Mouse (Mus musculus) ovary, postnatal 14 days (tissue): ENCODE results near the gene Traf3.

Experiments used
- DNase-seq: peaks from one replicate; pipeline ENCODE4 v3.0.0; 2022; ENCODE audit warnings: low spot score

Gene Traf3

DNA sequence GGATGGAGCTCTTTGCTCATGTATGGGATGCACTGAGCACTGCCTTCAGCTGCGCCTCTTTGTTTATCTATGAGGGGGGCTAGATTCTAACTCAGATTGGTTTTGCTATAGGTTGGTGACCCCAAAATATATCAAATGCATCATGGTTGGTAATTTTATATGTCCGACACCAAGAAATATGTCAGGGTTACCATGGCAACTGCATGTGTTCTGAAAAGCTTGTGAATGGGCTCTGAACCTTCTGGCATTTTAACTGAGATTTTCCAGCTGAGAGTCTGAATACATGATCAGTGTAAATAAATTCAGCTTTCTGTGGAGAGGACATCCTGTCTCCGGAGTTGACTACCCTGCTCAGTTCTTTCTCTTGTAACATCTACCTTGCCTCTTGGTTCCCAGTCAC, 37.8 kb downstream of the Traf3 start:
- no peak for DNase-seq

- DNase-seq, result no peak
Observed at GRCm38 (mm10) chr12:111207641-111208040, 41.5 kb downstream of the Traf3 start.

DNA sequence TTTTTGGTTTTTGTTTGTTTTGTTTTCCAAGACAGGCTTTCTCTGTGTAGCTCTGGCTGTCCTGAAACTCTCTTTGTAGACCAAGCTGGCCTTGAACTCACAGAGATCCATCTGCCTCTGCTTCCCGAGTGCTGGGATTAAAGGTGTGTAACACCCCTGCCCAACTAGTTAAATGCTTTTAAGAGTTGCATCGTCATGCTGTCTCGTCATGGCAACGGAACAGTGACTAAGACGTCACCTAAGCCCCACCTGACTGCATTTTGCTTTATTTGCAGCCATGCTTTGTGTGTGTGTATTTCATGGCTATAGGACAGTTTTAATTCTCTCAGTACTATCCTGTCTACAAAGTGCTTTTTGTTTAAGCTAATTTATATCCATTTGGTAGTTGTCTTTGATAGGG, 45.6 kb downstream of the Traf3 start:
- no peak for DNase-seq

DNA sequence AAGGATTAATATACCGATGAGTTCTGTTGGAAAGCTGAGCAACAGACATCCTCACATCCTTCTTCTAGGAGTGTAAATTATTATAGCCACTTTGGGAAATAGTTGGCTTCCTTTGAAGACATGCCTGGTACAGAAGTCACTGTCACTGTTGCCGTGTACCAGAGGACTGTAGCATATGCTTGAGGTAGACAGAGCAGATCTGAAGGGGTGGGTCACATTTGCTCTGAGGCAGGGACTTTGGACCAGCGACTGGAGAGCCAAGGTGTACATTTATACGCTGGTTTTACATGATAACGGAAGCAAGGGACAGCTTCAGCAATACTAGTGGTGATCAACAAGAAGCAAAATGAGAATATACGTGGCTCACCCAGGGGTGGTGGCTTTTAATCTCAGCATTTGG, 52.7 kb downstream of the Traf3 start:
- DNase-seq, result no peak

GRCm38 (mm10) chr12:111225197-111225780, 59.1 kb downstream of the Traf3 start:
- no peak for DNase-seq

GRCm38 (mm10) chr12:111227410-111227809, 61.2 kb downstream of the Traf3 start:
- DNase-seq, result no peak

DNA sequence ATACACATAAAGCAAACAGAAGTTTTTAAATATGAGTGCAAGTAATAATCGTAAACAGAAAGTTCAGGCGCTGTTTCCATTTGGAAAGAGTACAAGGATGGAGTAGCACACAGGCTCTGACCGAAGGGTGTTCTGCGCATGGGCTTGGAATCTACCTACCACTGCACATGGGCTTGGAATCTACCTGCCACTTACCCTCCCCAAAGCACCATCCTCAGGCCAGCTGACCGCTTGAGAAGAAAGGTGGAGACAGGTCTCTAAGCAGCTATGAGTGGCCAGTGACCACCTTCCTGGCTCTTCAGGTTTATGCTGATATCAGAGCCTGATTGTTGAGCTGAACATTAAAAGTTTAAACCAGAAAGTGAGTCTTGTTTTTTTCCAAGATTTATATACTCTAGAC, 62.3 kb downstream of the Traf3 start:
- DNase-seq, result no peak

- no peak for DNase-seq
Observed at GRCm38 (mm10) chr12:111230793-111231192, 64.6 kb downstream of the Traf3 start.

DNA sequence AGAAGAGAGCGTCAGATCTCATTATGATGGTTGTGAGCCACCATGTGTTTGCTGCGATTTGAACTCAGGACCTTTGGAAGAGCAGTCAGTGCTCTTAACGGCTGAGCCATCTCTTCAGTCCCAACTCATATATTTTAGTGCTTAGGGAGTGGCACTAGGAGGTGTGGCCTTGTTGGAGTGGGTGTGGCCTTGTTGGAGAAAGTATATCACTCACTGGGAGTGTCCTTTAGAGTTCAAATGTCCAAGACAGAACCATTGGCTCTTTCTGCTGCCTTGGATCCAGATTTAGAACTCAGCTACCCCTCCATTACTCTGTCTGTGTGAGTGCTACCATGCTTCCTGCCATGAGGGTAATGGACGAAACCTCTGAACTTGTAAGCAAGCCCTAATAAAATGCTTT, 67.6 kb downstream of the Traf3 start:
- no peak for DNase-seq

DNA sequence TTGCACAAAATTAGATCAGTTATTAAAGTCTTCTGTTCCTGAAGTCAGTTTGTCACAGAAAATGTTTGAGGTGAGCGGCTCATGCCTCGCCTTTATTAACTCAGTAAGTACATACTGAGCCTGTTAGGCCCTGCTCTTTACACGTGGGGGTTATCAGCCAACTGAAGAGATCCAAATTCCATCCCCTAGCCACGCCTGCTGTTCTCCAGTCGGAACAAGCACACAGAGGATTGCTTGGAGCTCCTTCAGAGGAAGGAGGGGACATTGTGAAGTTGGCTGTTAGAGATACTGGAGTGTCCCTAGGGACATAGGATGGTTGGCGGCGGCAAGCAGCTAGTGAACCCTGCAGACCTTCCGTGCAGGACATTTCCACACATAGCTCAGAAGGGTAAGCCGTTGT, 68.2 kb downstream of the Traf3 start:
- DNase-seq, result no peak

DNA sequence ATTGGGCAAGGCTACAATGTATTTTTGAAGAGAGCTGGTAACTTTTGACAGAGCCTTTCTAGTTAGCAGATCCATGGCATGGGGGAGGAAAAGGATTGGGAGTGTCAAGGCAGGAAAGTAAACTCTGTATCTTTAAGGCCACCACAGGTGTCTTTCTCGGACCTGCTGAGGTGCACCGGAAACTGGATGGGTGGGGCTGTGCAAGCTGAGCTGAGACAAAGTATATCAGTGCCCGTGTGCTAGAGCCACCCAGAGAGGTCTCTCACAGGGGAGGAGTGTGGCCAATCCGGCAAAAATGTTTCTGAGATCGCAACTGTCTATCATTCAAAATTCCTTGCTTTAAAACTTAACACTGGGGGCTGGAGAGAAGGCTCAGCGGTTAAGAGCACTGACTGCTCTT, 69.5 kb downstream of the Traf3 start:
- DNase-seq, result no peak

DNA sequence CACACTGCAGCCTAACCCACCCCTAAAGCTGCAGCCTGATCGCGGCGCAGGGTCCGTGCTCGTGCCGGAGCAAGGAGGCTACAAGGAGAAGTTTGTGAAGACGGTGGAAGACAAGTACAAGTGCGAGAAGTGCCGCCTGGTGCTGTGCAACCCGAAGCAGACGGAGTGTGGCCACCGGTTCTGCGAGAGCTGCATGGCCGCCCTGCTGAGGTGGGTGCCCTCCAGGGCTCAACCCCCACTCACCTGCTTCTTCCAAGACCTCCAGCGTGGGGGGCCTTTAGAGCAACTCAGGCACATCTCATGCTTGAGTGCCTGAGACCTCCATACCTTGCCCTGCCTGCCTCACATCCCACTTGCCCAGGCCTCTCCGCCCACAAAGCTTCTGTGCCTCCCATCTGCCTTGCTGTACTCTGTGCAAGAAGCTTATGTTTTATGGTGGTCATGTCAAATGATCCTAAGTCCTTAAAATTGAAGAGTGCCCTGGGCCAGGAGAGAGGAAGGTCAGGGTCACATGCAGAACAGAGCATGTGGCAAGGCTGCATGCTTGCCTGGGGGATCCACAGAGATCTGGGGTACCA, 71.5 kb downstream of the Traf3 start:
- no peak for DNase-seq

DNA sequence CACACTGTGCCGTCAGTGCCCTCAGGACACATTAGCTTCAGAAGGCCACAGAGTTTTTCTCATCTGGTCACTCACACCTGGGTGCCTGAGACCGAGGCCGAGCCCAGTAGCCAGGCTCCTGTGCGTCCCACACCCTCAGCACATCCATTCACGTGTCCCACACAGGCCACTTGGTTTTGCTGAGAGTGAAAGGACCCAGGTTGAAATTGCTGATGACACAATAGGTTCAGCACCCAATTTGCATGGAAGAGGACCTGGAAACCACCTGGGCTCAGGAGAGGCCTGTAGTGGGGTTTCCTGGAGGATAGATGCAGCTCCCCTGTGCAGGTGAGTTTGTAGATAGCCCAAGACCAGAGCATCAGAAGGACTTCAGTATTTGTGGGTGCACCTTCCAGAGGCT, 72.2 kb downstream of the Traf3 start:
- no peak for DNase-seq

DNA sequence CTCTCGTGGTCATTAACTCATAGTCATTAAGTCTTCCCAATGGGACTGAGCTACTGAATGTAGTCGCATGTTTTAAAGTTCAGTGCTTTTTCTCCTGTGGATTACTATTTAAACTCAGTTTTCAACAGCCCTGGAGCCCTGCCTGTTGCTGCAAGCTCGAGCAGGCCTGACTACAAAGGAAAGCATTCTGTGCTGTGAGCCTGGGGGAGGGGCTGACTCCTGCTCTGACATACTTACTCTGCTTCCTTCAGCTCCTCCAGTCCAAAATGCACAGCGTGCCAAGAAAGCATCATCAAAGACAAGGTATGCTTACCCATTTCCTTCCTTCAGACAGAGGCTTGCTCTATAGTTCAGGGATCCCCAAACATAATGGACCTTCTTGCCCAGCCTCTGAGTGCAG, 72.6 kb downstream of the Traf3 start:
- peak; percentile 13 for DNase-seq

- no peak for DNase-seq
Observed at GRCm38 (mm10) chr12:111239930-111240329, 73.8 kb downstream of the Traf3 start.

DNA sequence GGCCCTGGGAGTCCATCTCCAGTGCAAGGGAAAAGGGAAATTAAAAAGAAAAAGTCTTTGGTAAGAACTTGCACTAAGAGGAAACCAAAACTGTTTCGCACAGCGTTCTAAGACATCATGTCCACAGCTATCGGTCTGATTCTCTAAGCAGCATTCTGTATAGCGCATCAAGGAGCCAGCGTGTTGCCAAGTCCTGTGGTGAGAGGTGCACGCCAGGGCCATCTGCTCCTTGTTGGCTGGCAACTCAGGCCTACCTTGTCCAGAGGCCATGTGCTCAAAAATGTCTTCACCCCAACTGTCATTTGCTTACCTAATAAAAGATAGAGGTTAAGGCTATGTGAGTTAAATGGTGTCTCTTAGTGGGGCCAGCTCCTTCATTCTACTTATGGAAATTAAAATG, 75.7 kb downstream of the Traf3 start:
- no peak for DNase-seq

DNA sequence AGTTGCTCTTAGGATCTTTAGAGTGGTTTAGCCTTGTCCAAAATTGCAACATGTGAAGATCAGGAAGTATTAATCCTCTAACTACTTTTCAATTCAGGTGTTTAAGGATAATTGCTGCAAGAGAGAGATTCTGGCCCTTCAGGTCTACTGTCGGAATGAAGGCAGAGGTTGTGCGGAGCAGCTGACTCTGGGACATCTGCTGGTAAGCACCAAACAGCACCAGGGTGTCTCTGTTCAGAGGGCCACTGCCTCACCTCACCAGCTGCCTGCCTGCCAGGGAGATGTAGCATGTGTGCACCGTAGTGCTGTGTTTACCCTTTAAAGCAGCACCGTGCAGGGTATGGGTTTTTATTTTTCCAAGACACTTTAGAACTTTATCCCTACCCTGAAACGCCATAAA, 76.2 kb downstream of the Traf3 start:
- DNase-seq, result no peak

- no peak for DNase-seq
Observed at GRCm38 (mm10) chr12:111243733-111244132, 77.6 kb downstream of the Traf3 start.

DNA sequence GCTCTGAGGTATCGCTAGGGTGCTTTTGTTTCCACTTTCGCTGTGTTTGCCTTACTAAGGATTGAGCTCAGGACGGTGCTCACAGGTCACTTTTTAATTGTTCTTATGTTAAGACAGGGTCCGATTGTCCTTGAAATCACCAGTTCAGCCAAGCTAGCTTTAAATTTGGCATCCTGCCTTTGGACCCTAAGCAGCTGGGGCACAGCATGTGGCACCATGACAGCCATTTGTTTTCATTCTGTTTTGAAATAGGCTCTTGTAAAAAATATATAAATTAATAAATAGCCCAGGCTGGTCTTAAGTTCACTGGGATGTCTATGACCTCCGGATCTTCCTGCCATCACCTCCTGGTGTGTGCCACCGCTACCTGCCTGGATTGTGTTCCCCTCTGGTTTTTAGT, 78.9 kb downstream of the Traf3 start:
- no peak for DNase-seq

DNA sequence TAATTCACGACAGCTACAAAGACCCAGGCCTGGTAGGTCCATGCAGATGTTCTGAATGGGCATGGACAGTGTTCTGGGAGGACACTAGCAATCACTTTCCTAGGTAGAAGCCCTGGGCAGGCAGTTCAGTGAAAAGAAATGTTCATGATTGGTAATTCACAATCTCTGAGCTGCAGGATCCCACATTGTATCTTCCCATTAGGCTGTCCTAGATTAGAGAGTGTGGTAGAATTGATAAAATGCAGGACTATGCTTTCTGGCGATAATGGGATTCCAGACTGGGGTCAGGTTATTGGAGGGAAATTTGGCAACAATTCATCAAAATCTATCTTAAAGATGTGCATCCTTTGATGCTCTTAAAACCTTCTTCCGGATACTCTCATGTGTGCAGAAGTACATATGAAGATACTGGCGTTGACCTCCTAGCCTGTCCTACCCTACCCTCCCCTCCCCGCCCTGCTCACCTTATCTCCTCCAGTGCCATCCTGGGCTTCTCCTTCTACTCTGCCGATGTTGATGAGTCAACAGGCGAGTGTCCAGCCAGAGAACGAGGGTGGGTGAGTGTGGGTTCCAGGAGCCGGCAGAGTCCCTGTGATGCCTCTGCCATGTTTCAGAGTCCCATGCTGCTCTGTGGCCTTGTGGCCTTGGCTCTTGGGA, 80.8 kb downstream of the Traf3 start:
- DNase-seq, result no peak

DNA sequence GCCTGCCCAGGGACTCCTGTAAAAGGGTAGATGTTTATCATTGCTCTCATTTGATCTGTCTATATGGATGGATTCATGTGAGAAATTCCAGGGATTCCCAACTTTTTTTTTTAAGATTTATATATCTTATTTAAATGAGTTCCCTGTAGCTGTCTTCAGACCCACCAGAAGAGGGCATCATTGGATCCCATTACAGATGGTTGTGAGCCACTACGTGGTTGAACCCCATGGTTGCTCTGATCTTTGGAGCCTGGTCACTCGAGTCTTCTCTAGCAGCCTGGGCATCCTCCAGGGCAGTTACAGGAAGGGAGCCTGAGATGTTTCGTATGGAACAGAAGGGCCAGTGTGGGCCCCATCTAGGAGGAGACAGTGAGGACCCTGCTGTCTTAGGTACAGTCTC, 82.9 kb downstream of the Traf3 start:
- no peak for DNase-seq

GRCm38 (mm10) chr12:111250116-111250515, 83.9 kb downstream of the Traf3 start:
- no peak for DNase-seq

GRCm38 (mm10) chr12:111251227-111251626, 85.1 kb downstream of the Traf3 start:
- DNase-seq, result no peak

GRCm38 (mm10) chr12:111263650-111264049, 97.5 kb downstream of the Traf3 start:
- DNase-seq, result no peak
